Mouse (Mus musculus): ENCODE data around the gene Abcg4.

GRCm38 (mm10) chr9:44233802-44234478 is 54.5 kb downstream of the Abcg4 start, which contains the start of gene Cbl:
- TF ChIP-seq CTCF (IDR thresholded peaks at IDR 0.05; ENCODE audit: extremely low read depth, insufficient read depth, insufficient read length, insufficient replicate concordance) = peak; percentile 86
- TF ChIP-seq POLR2A (IDR thresholded peaks at IDR 0.05; ENCODE audit: low read depth, low read length) = peak; percentile 59
